Mouse (Mus musculus): ENCODE measurements around the gene Prss54. TPM values are rescaled to one million over a fixed set of nuclear protein-coding genes. Genes with fewer than 3 reads are reported as not detected.

Prss54 gene
- not detected for polyA plus RNA-seq (2014; fragmentation: Illumina TruSeq; extraction: RNeasy Lipid Tissue Mini Kit (QIAGEN cat#74804))

GRCm38 (mm10) chr8:95576240-95576639, at the start of gene Prss54:
Prss54 (minus strand) TSS chr8:95576340.

GRCm38 (mm10) chr8:95533584-95534387, 42.4 kb downstream of the Prss54 start, which contains the start of gene Ccdc113:
Ccdc113 (plus strand) TSS chr8:95534085.

Other genes with a start within 250 kb of the Prss54 start
- gene Zfp319, start 244.4 kb downstream of the Prss54 start, polyA plus RNA-seq (2014; fragmentation: Illumina TruSeq; extraction: RNeasy Lipid Tissue Mini Kit (QIAGEN cat#74804)): 3.4 TPM
- gene Usb1, start 244.1 kb downstream of the Prss54 start, polyA plus RNA-seq (2014; fragmentation: Illumina TruSeq; extraction: RNeasy Lipid Tissue Mini Kit (QIAGEN cat#74804)): 1.9 TPM
- 0.34 TPM for gene Mmp15, start 224.1 kb downstream of the Prss54 start, polyA plus RNA-seq (2014; fragmentation: Illumina TruSeq; extraction: RNeasy Lipid Tissue Mini Kit (QIAGEN cat#74804))
- 57.6 TPM for gene Cfap20, start 141.5 kb downstream of the Prss54 start, polyA plus RNA-seq (2014; fragmentation: Illumina TruSeq; extraction: RNeasy Lipid Tissue Mini Kit (QIAGEN cat#74804))
- gene Csnk2a2, start 86.3 kb downstream of the Prss54 start, polyA plus RNA-seq (2014; fragmentation: Illumina TruSeq; extraction: RNeasy Lipid Tissue Mini Kit (QIAGEN cat#74804)): 317 TPM
- 3.3 TPM for gene Ccdc113, start 42.3 kb downstream of the Prss54 start, polyA plus RNA-seq (2014; fragmentation: Illumina TruSeq; extraction: RNeasy Lipid Tissue Mini Kit (QIAGEN cat#74804))
- 8.2 TPM for gene Gins3, start 57.1 kb upstream of the Prss54 start, polyA plus RNA-seq (2014; fragmentation: Illumina TruSeq; extraction: RNeasy Lipid Tissue Mini Kit (QIAGEN cat#74804))
- gene Ndrg4, start 100.6 kb upstream of the Prss54 start, polyA plus RNA-seq (2014; fragmentation: Illumina TruSeq; extraction: RNeasy Lipid Tissue Mini Kit (QIAGEN cat#74804)): 3.0 TPM
- 16.1 TPM for gene Setd6, start 139.5 kb upstream of the Prss54 start, polyA plus RNA-seq (2014; fragmentation: Illumina TruSeq; extraction: RNeasy Lipid Tissue Mini Kit (QIAGEN cat#74804))
- 293 TPM for gene Cnot1, start 231.1 kb upstream of the Prss54 start, polyA plus RNA-seq (2014; fragmentation: Illumina TruSeq; extraction: RNeasy Lipid Tissue Mini Kit (QIAGEN cat#74804))
- gene Sap18b, start 249.0 kb upstream of the Prss54 start, polyA plus RNA-seq (2014; fragmentation: Illumina TruSeq; extraction: RNeasy Lipid Tissue Mini Kit (QIAGEN cat#74804)): 5.1 TPM

All from ovary, adult 10 weeks (tissue).